Mouse (Mus musculus) MEL (cell line): Measurements from ENCODE around the gene Zfp827. TPM values are rescaled to one million over a fixed set of nuclear protein-coding genes. Genes with fewer than 3 reads are reported as not detected.

ENCODE experiments used
- DNase-seq: peaks from one replicate; pipeline ENCODE4 v3.0.0; 2011; ENCODE audit warnings: low read depth, low spot score
- H3K27ac ChIP-seq: 2 replicates; pipeline ENCODE4 v1.5.1; 2012; ENCODE audit warnings: low read depth, mild to moderate bottlenecking, control low read depth, low read length, moderate library complexity; ENCODE audit not compliant: control insufficient read depth
- H3K27me3 ChIP-seq, 2 experiments: fragments of 150-350 bp in 1 of 2; sonication (generic) in 1 of 2; 2 replicates each; pipeline ENCODE4 v1.6.1; 2012; ENCODE audit warnings: low read length in 2 of 2, mild to moderate bottlenecking in 2 of 2, improper control_type of control experiment in 1 of 2, moderate library complexity in 1 of 2; ENCODE audit not compliant: insufficient read depth in 2 of 2, control insufficient read depth in 1 of 2
- H3K36me3 ChIP-seq, 2 experiments: 2 replicates each; pipeline ENCODE4 v1.6.1; 2012 to 2014; ENCODE audit warnings: low read length in 2 of 2, improper control_type of control experiment in 1 of 2, inconsistent platforms in 1 of 2, mild to moderate bottlenecking in 1 of 2; ENCODE audit not compliant: insufficient read depth in 2 of 2, control insufficient read depth in 1 of 2
- H3K4me1 ChIP-seq, 2 experiments: fragments of 150-350 bp in 1 of 2; sonication (generic) in 1 of 2; 2 replicates each; pipeline ENCODE4 v1.6.1; 2012; ENCODE audit warnings: low read length in 2 of 2, improper control_type of control experiment in 1 of 2, mild to moderate bottlenecking in 1 of 2; ENCODE audit not compliant: insufficient read depth in 2 of 2, control insufficient read depth in 1 of 2
- H3K4me3 ChIP-seq, 2 experiments: fragments of 150-350 bp in 1 of 2; sonication (generic) in 1 of 2; 2 replicates each; pipeline ENCODE4 v1.5.1; 2012; ENCODE audit warnings: low read depth in 2 of 2, low read length in 2 of 2, mild to moderate bottlenecking in 2 of 2, moderate library complexity in 2 of 2, control low read depth in 1 of 2, improper control_type of control experiment in 1 of 2; ENCODE audit not compliant: control insufficient read depth in 1 of 2, insufficient read depth in 1 of 2
- H3K79me2 ChIP-seq: 2 replicates; pipeline ENCODE4 v1.6.1; 2012; ENCODE audit warnings: mild to moderate bottlenecking, low read length, moderate library complexity; ENCODE audit not compliant: control insufficient read depth, poor library complexity, insufficient read depth
- H3K9ac ChIP-seq: 2 replicates; pipeline ENCODE4 v1.6.1; 2012; ENCODE audit warnings: low read depth, mild to moderate bottlenecking, control low read depth, low read length, moderate library complexity; ENCODE audit not compliant: control insufficient read depth, poor library complexity, severe bottlenecking
- H3K9me3 ChIP-seq: fragments of 150-350 bp; sonication (generic); replicated peaks from 2 replicates; pipeline ENCODE4 v1.6.1; 2012; ENCODE audit warnings: mild to moderate bottlenecking, low read length, improper control_type of control experiment, moderate library complexity; ENCODE audit not compliant: insufficient read depth
- CHD1 ChIP-seq: IDR thresholded peaks from 2 replicates; pipeline ENCODE4 v1.6.1; 2012; ENCODE audit warnings: low read depth, mild to moderate bottlenecking, inconsistent platforms, low read length, improper control_type of control experiment
- CHD2 ChIP-seq: IDR thresholded peaks from 2 replicates; pipeline ENCODE4 v1.6.1; 2011; ENCODE audit warnings: low read length, improper control_type of control experiment
- E2F4 ChIP-seq: IDR thresholded peaks from 2 replicates; pipeline ENCODE4 v1.6.1; 2011; ENCODE audit warnings: low read depth, low read length, improper control_type of control experiment, borderline replicate concordance
- ELF1 ChIP-seq: IDR thresholded peaks from 2 replicates; pipeline ENCODE4 v1.6.1; 2014; ENCODE audit warnings: low read depth, mild to moderate bottlenecking, inconsistent platforms, low read length, improper control_type of control experiment, moderate library complexity
- EP300 ChIP-seq, 2 experiments: IDR thresholded peaks; 2 replicates each; pipeline ENCODE4 v1.6.1; 2011; ENCODE audit warnings: improper control_type of control experiment in 2 of 2, low read length in 2 of 2, low read depth in 1 of 2, mild to moderate bottlenecking in 1 of 2
- ETS1 ChIP-seq: IDR thresholded peaks from 2 replicates; pipeline ENCODE4 v1.6.1; 2012; ENCODE audit warnings: low read depth, mild to moderate bottlenecking, inconsistent platforms, low read length, improper control_type of control experiment, moderate library complexity
- GABPA ChIP-seq: IDR thresholded peaks from 2 replicates; pipeline ENCODE4 v1.6.1; 2012; ENCODE audit warnings: low read depth, mild to moderate bottlenecking, inconsistent platforms, low read length, improper control_type of control experiment, moderate library complexity
- GATA1 ChIP-seq: IDR thresholded peaks from 2 replicates; pipeline ENCODE4 v1.6.1; 2011; ENCODE audit warnings: low read depth, low read length, improper control_type of control experiment
- HCFC1 ChIP-seq: IDR thresholded peaks from 2 replicates; pipeline ENCODE4 v1.6.1; 2012; ENCODE audit warnings: low read depth, mild to moderate bottlenecking, inconsistent platforms, low read length, improper control_type of control experiment, moderate library complexity
- JUND ChIP-seq: IDR thresholded peaks from 2 replicates; pipeline ENCODE4 v1.6.1; 2011; ENCODE audit warnings: low read depth, mild to moderate bottlenecking, improper control_type of control experiment, low read length
- MAX ChIP-seq: IDR thresholded peaks from 2 replicates; pipeline ENCODE4 v1.6.1; 2011; ENCODE audit warnings: low read length, improper control_type of control experiment
- MEF2A ChIP-seq: IDR thresholded peaks from 2 replicates; pipeline ENCODE4 v1.6.1; 2014; ENCODE audit warnings: low read depth, mild to moderate bottlenecking, inconsistent platforms, low read length, improper control_type of control experiment; ENCODE audit not compliant: poor library complexity, insufficient replicate concordance, severe bottlenecking; ENCODE audit errors: extremely low read depth
- MXI1 ChIP-seq: IDR thresholded peaks from 2 replicates; pipeline ENCODE4 v1.6.1; 2011; ENCODE audit warnings: mild to moderate bottlenecking, low read depth, low read length, improper control_type of control experiment
- MYC ChIP-seq: IDR thresholded peaks from 2 replicates; pipeline ENCODE4 v1.6.1; 2011; ENCODE audit warnings: low read depth, mild to moderate bottlenecking, low read length, improper control_type of control experiment, moderate library complexity
- NELFE ChIP-seq: IDR thresholded peaks from 2 replicates; pipeline ENCODE4 v1.6.1; 2011; ENCODE audit warnings: low read depth, low read length, improper control_type of control experiment
- POLR2AphosphoS2 ChIP-seq: IDR thresholded peaks from 2 replicates; pipeline ENCODE4 v1.6.1; 2011; ENCODE audit warnings: low read length, improper control_type of control experiment
- POLR2AphosphoS5 ChIP-seq: IDR thresholded peaks from 2 replicates; pipeline ENCODE4 v1.6.1; 2012; ENCODE audit warnings: low read depth, borderline replicate concordance, mild to moderate bottlenecking, inconsistent platforms, low read length, moderate library complexity, mixed read lengths
- RAD21 ChIP-seq: IDR thresholded peaks from 2 replicates; pipeline ENCODE4 v1.6.1; 2011; ENCODE audit warnings: mild to moderate bottlenecking, low read depth, low read length, improper control_type of control experiment
- SIN3A ChIP-seq: IDR thresholded peaks from 2 replicates; pipeline ENCODE4 v1.6.1; 2012; ENCODE audit warnings: low read length, improper control_type of control experiment, inconsistent platforms
- SMC3 ChIP-seq: IDR thresholded peaks from 2 replicates; pipeline ENCODE4 v1.6.1; 2011; ENCODE audit warnings: low read depth, low read length, improper control_type of control experiment
- TAL1 ChIP-seq: IDR thresholded peaks from 2 replicates; pipeline ENCODE4 v1.6.1; 2012; ENCODE audit warnings: mild to moderate bottlenecking, inconsistent platforms, low read length, moderate library complexity, mixed read lengths
- UBTF ChIP-seq: IDR thresholded peaks from 2 replicates; pipeline ENCODE4 v1.6.1; 2012; ENCODE audit warnings: low read depth, mild to moderate bottlenecking, inconsistent platforms, low read length, improper control_type of control experiment, moderate library complexity, borderline replicate concordance; ENCODE audit not compliant: insufficient read depth
- USF1 ChIP-seq: IDR thresholded peaks from 2 replicates; pipeline ENCODE4 v1.6.1; 2014; ENCODE audit warnings: low read depth, mild to moderate bottlenecking, inconsistent platforms, low read length, improper control_type of control experiment, moderate library complexity
- USF2 ChIP-seq, 2 experiments: IDR thresholded peaks; 2 replicates each; pipeline ENCODE4 v1.6.1; 2011 to 2012; ENCODE audit warnings: improper control_type of control experiment in 2 of 2, low read length in 2 of 2, borderline replicate concordance in 1 of 2, inconsistent platforms in 1 of 2, low read depth in 1 of 2, mild to moderate bottlenecking in 1 of 2; ENCODE audit not compliant: insufficient read depth in 1 of 2
- ZC3H11A ChIP-seq: IDR thresholded peaks from 2 replicates; pipeline ENCODE4 v1.6.1; 2012; ENCODE audit warnings: low read depth, mild to moderate bottlenecking, inconsistent platforms, low read length, improper control_type of control experiment
- ZKSCAN1 ChIP-seq: IDR thresholded peaks from 2 replicates; pipeline ENCODE4 v1.6.1; 2012; ENCODE audit warnings: low read depth, mild to moderate bottlenecking, inconsistent platforms, low read length, improper control_type of control experiment, moderate library complexity
- ZMIZ1 ChIP-seq: IDR thresholded peaks from 2 replicates; pipeline ENCODE4 v1.6.1; 2012; ENCODE audit warnings: low read depth, mild to moderate bottlenecking, inconsistent platforms, low read length, improper control_type of control experiment, moderate library complexity
- ZNF384 ChIP-seq: IDR thresholded peaks from 2 replicates; pipeline ENCODE4 v1.6.1; 2012; ENCODE audit warnings: low read depth, mild to moderate bottlenecking, inconsistent platforms, low read length, improper control_type of control experiment
- polyA plus RNA-seq, 2 experiments: library from polyadenylated mRNA; stranded (reverse) in 1 of 2; unstranded in 1 of 2; fragments of >175 nt in 1 of 2; fragments of >200 nt in 1 of 2; gene quantifications; 2 replicates each; pipeline versions ENCODE4 v1.2.1 to v1.2.4; 2012; ENCODE audit warnings: low replicate concordance in 2 of 2, low read depth in 1 of 2; ENCODE audit not compliant: insufficient read length in 2 of 2, insufficient read depth in 1 of 2, missing spikeins in 1 of 2
- total RNA-seq: library from RNA; depleted of rRNA; stranded (reverse); fragments of 300-350 nt; gene quantifications from 2 replicates; pipeline ENCODE4 v1.2.3, GENCODE M21; 2012

Zfp827 gene
- total and polyA plus RNA-seq, 3 experiments: not detected

GRCm38 (mm10) chr8:79105186-79105585 is 76.9 kb downstream of the Zfp827 start:
- H3K4me3 ChIP-seq: no peak overlapping the region
- TF ChIP-seq ZKSCAN1 (no peak), UBTF (no peak), SMC3 (no peak), SIN3A (no peak), E2F4 (no peak), GATA1 (no peak), MXI1 (no peak), TAL1 (no peak), JUND (no peak), CHD1 (no peak), ZMIZ1 (no peak), EP300 (IDR thresholded peaks at IDR 0.05; ENCODE audit: low read depth in 1 of 2, low read length in 2 of 2) (no peak), ETS1 (no peak), POLR2AphosphoS5 (no peak), MAX (no peak), MYC (no peak), ELF1 (no peak)
- DNase-seq: no peak
- no peaks in the 10 kb centered on the region for H3K36me3 ChIP-seq
- no peaks in the 10 kb centered on the region for H3K27me3 ChIP-seq
- H3K27ac ChIP-seq: no peak overlapping the region
- no peaks in the 10 kb centered on the region for H3K79me2 ChIP-seq
- H3K4me1 ChIP-seq: no peaks in the 10 kb centered on the region
- no peak overlapping the region for H3K9ac ChIP-seq
- no peaks in the 10 kb centered on the region for H3K9me3 ChIP-seq

- no peak overlapping the region for H3K27ac ChIP-seq
- no peaks in the 10 kb centered on the region for H3K36me3 ChIP-seq
- DNase-seq: no peak
- H3K27me3 ChIP-seq: no peaks in the 10 kb centered on the region
- no peaks in the 10 kb centered on the region for H3K79me2 ChIP-seq
- no peak overlapping the region for H3K9ac ChIP-seq
- no peak overlapping the region for H3K4me3 ChIP-seq
- no peaks in the 10 kb centered on the region for H3K4me1 ChIP-seq
- no peak for TF ChIP-seq NELFE
- no peak for TF ChIP-seq RAD21
- no peak for TF ChIP-seq JUND
- TF ChIP-seq USF2 (IDR thresholded peaks at IDR 0.05; ENCODE audit: borderline replicate concordance in 1 of 2, insufficient read depth in 1 of 2, low read depth in 1 of 2, low read length in 2 of 2): no peak
- TF ChIP-seq MEF2A: no peak
- no peak for TF ChIP-seq ZNF384
- no peak for TF ChIP-seq GATA1
- no peak for TF ChIP-seq ZC3H11A
- no peak for TF ChIP-seq ELF1
- no peak for TF ChIP-seq POLR2AphosphoS2
- TF ChIP-seq SMC3: no peak
- no peak for TF ChIP-seq GABPA
- TF ChIP-seq ZMIZ1: no peak
- TF ChIP-seq CHD2: no peak
- no peak for TF ChIP-seq ZKSCAN1
- no peak for TF ChIP-seq HCFC1
- no peak for TF ChIP-seq USF1
- TF ChIP-seq, all 39 proteins: peak for 0
- no peaks in the 10 kb centered on the region for H3K9me3 ChIP-seq
Observed at GRCm38 (mm10) chr8:79111461-79111860, 83.2 kb downstream of the Zfp827 start.
